Mouse (Mus musculus) intestine, embryonic 16.5 days (tissue): ENCODE data around the gene Gstt4. TPM values are rescaled to one million over a fixed set of nuclear protein-coding genes. Genes with fewer than 3 reads are reported as not detected.
"Not testable (repeated sequence)": the region's sequence is repeated elsewhere in the genome, so short reads cannot be mapped to it uniquely, and the experiment has no call there.

Source experiments
- ATAC-seq: fragments of 200-750 bp; cut with Nextera tagmentation; 2 replicates; pipeline ENCODE4 v1.8.0; 2017; ENCODE audit warnings: moderate TSS enrichment, moderate library complexity
- H3K27ac ChIP-seq: fragments of 300-500 bp; sonication (generic); 2 replicates; pipeline ENCODE4 v1.5.1; 2014; ENCODE audit warnings: mild to moderate bottlenecking, low read length
- H3K27me3 ChIP-seq: fragments of 300-500 bp; sonication (generic); replicated peaks from 2 replicates; pipeline ENCODE4 v1.6.1; 2014; ENCODE audit warnings: low read length, control low read depth, mixed read lengths; ENCODE audit not compliant: control insufficient read depth, insufficient read depth
- H3K36me3 ChIP-seq: fragments of 300-500 bp; sonication (generic); 2 replicates; pipeline ENCODE4 v1.6.1; 2014; ENCODE audit warnings: low read length, control low read depth; ENCODE audit not compliant: control insufficient read depth, insufficient read depth
- H3K4me1 ChIP-seq: fragments of 300-500 bp; sonication (generic); 2 replicates; pipeline ENCODE4 v1.6.1; 2014; ENCODE audit warnings: low read length, control low read depth, mixed read lengths; ENCODE audit not compliant: control insufficient read depth, insufficient read depth
- H3K4me2 ChIP-seq: fragments of 300-500 bp; sonication (generic); 2 replicates; pipeline ENCODE4 v1.6.1; 2014; ENCODE audit warnings: low read depth, low read length, control low read depth
- H3K4me3 ChIP-seq: fragments of 300-500 bp; sonication (generic); 2 replicates; pipeline ENCODE4 v1.5.1; 2014; ENCODE audit warnings: mild to moderate bottlenecking, low read length
- H3K9ac ChIP-seq: fragments of 300-500 bp; sonication (generic); 2 replicates; pipeline ENCODE4 v1.6.1; 2014; ENCODE audit warnings: low read depth, low read length
- H3K9me3 ChIP-seq: fragments of 300-500 bp; sonication (generic); 2 replicates; pipeline ENCODE4 v1.6.1; 2016; ENCODE audit warnings: low read length, control low read depth; ENCODE audit not compliant: control insufficient read depth
- WGBS: fragments of 180-500 bp; shearing (Covaris S2); extraction: QIAGEN DNeasy Blood & Tissue Kit; methylation state at CpG from one replicate; pipeline ENCODE4 v1.1.7; 2014; 5-methylcytosine and 5-hydroxymethylcytosine counted together
- polyA plus RNA-seq: library from polyadenylated mRNA; unstranded; fragments of >200 nt; fragmentation: Nextera tagmentation; extraction: Ambion mirVana; gene quantifications from 2 replicates; pipeline ENCODE4 v1.2.1, GENCODE M21; 2015

Gene Gstt4
- polyA plus RNA-seq, 1 experiment from 2014 or later: not detected

- peak; percentile 96 for ATAC-seq
- H3K27ac ChIP-seq: peak within 1 kb of the TSS; percentile 92
- H3K27me3 ChIP-seq: no peaks in the 10 kb centered on the region
- H3K4me1 ChIP-seq: no peaks in the 10 kb centered on the region
- H3K36me3 ChIP-seq: no peaks in the 10 kb centered on the region; the same call in 1 of the 2 replicates
- H3K9me3 ChIP-seq: no peaks in the 10 kb centered on the region
- H3K4me3 ChIP-seq: peak within 1 kb of the TSS; percentile 54
- WGBS: under 1% methylated on average over 28 of the region's 28 CpGs
- H3K9ac ChIP-seq: peak within 1 kb of the TSS; percentile 65
- H3K4me2 ChIP-seq: peak within 1 kb of the TSS; percentile 89
Measured at GRCm38 (mm10) chr10:75780769-75781578, 41.4 kb downstream of the Gstt4 start, which contains the start of the genes Gm20441 and Gstt3. Gene Gm20441 (minus strand): TSS chr10:75780954. Gene Gstt3 (minus strand): TSS chr10:75781414.

GRCm38 (mm10) chr10:75779206-75780174 lies 42.9 kb downstream of the Gstt4 start:
- H3K9me3 ChIP-seq: no peaks in the 10 kb centered on the region
- H3K9ac ChIP-seq: no peak overlapping the region
- no peaks in the 10 kb centered on the region for H3K27me3 ChIP-seq
- H3K4me2 ChIP-seq: peak overlapping the region; percentile 89
- no peaks in the 10 kb centered on the region; the same call in 1 of the 2 replicates for H3K36me3 ChIP-seq
- peak; percentile 12; the same call in 1 of the 2 replicates for ATAC-seq
- peak overlapping the region; percentile 54 for H3K4me3 ChIP-seq
- H3K27ac ChIP-seq: no peak overlapping the region
- WGBS: 36% methylated on average over 15 of the region's 15 CpGs
- no peaks in the 10 kb centered on the region for H3K4me1 ChIP-seq

GRCm38 (mm10) chr10:75777885-75778284 lies 44.5 kb downstream of the Gstt4 start:
- Histone ChIP-seq H3K9me3 (no peaks in the 10 kb centered on the region), H3K27me3 (no peaks in the 10 kb centered on the region), H3K4me2 (no peak overlapping the region), H3K9ac (no peak overlapping the region), H3K36me3 (no peaks in the 10 kb centered on the region; the same call in 1 of the 2 replicates), H3K4me1 (no peaks in the 10 kb centered on the region), H3K27ac (no peak overlapping the region), H3K4me3 (no peak overlapping the region)
- no peak for ATAC-seq
- WGBS: 93% methylated on average over 2 of the region's 2 CpGs

GRCm38 (mm10) chr10:75776562-75776961 lies 45.8 kb downstream of the Gstt4 start:
- ATAC-seq: no peak
- no peak overlapping the region for H3K9ac ChIP-seq
- H3K9me3 ChIP-seq: no peaks in the 10 kb centered on the region
- no peak overlapping the region for H3K4me3 ChIP-seq
- no peak overlapping the region for H3K4me2 ChIP-seq
- H3K27me3 ChIP-seq: no peaks in the 10 kb centered on the region
- no peaks in the 10 kb centered on the region; the same call in 1 of the 2 replicates for H3K36me3 ChIP-seq
- peaks cover 7% of the 10 kb centered on the region; the same call in 1 of the 2 replicates for H3K4me1 ChIP-seq
- H3K27ac ChIP-seq: no peak overlapping the region
- WGBS: 85% methylated on average over 6 of the region's 6 CpGs

- Histone ChIP-seq H3K4me3 (no peak overlapping the region), H3K36me3 (peaks cover 2% of the 10 kb centered on the region; the same call in 1 of the 2 replicates), H3K27ac (no peak overlapping the region), H3K9me3 (no peaks in the 10 kb centered on the region), H3K4me2 (no peak overlapping the region), H3K4me1 (peaks cover 7% of the 10 kb centered on the region; the same call in 1 of the 2 replicates), H3K9ac (no peak overlapping the region), H3K27me3 (no peaks in the 10 kb centered on the region)
- 94% methylated on average over 9 of the region's 9 CpGs for WGBS
- ATAC-seq: no peak
Measured at GRCm38 (mm10) chr10:75774587-75774986, 47.8 kb downstream of the Gstt4 start.

- no peak for ATAC-seq
- no peak overlapping the region for H3K4me2 ChIP-seq
Measured at GRCm38 (mm10) chr10:75774102-75774501, 48.2 kb downstream of the Gstt4 start.

GRCm38 (mm10) chr10:75772795-75773664 lies 49.3 kb downstream of the Gstt4 start, which contains the start of gene Ddt:
Gene Ddt (minus strand): TSS chr10:75773414.
- Histone ChIP-seq H3K4me1 (peaks cover 7% of the 10 kb centered on the region; the same call in 1 of the 2 replicates), H3K4me2 (peak within 1 kb of the TSS; percentile 92), H3K27me3 (no peaks in the 10 kb centered on the region), H3K27ac (peak within 1 kb of the TSS; percentile 57; the same call in 1 of the 2 replicates), H3K36me3 (0 out of 2 replicates have a peak, but pooled peaks cover 2% of the 10 kb centered on the region), H3K9ac (peak within 1 kb of the TSS; percentile 77), H3K4me3 (peak within 1 kb of the TSS; percentile 75), H3K9me3 (no peaks in the 10 kb centered on the region)
- peak; percentile 97 for ATAC-seq
- WGBS: under 1% methylated on average over 46 of the region's 47 CpGs

More at GRCm38 (mm10) chr10:75774102-75774501, 48.2 kb downstream of the Gstt4 start:
- no peaks in the 10 kb centered on the region for H3K9me3 ChIP-seq
- H3K36me3 ChIP-seq: peaks cover 2% of the 10 kb centered on the region; the same call in 1 of the 2 replicates
- H3K27me3 ChIP-seq: no peaks in the 10 kb centered on the region
- H3K9ac ChIP-seq: no peak overlapping the region
- peaks cover 7% of the 10 kb centered on the region; the same call in 1 of the 2 replicates for H3K4me1 ChIP-seq
- H3K4me3 ChIP-seq: no peak overlapping the region
- no peak overlapping the region for H3K27ac ChIP-seq
- 82% methylated on average over 5 of the region's 5 CpGs for WGBS

- H3K36me3 ChIP-seq, H3K9me3 ChIP-seq, H3K4me2 ChIP-seq, H3K27me3 ChIP-seq, H3K4me3 ChIP-seq, ATAC-seq, H3K9ac ChIP-seq, H3K27ac ChIP-seq: not testable (repeated sequence)
- peaks cover 13% of the 10 kb centered on the region for H3K4me1 ChIP-seq
- 29% methylated on average over 5 of the region's 5 CpGs for WGBS
Measured at GRCm38 (mm10) chr10:75767756-75768155, 54.6 kb downstream of the Gstt4 start.
